Comparison of ENCODE assay signal across 25 mouse cellular contexts in genomic region chr6:148117696-148118095, GRCm38 (mm10).
"Had no signal": no experiment of that assay in that cellular context is flagged by ENCODE, and none has a peak within 500 bp of the region (broad histone marks: within the 10 kb centered on the region; RNA-seq: fewer than 3 reads in every experiment).

No protein-coding gene starts in this region.

- H3K27me3 ChIP-seq: heart, embryonic 13.5 days; heart, embryonic 15.5 days; hindbrain, embryonic 12.5 days; intestine, embryonic 15.5 days; kidney, embryonic 15.5 days; limb, embryonic 12.5 days; liver, embryonic 12.5 days had no signal

- H3K9ac ChIP-seq: heart, embryonic 13.5 days; heart, embryonic 15.5 days; hindbrain, embryonic 12.5 days; hindbrain, embryonic 14.5 days; intestine, embryonic 15.5 days; kidney, embryonic 15.5 days; limb, embryonic 12.5 days; liver, embryonic 12.5 days; liver, embryonic 14.5 days had no signal

- ATAC-seq: hindbrain, embryonic 16.5 days; inflammation-experienced regulatory T-cells, adult 6 months; intestine, embryonic 15.5 days; intestine, postnatal 0 days; liver, embryonic 12.5 days had no signal

- H3K27ac ChIP-seq: gastrocnemius, adult 2 months; heart, adult 2 months; heart, embryonic 13.5 days; heart, embryonic 15.5 days; hindbrain, embryonic 10.5 days; hindbrain, embryonic 12.5 days; hindbrain, embryonic 14.5 days; intestine, embryonic 15.5 days; kidney, embryonic 15.5 days; kidney, postnatal 0 days; layer of hippocampus, adult 2 months; limb, embryonic 10.5 days; limb, embryonic 12.5 days; liver, embryonic 12.5 days; liver, embryonic 14.5 days had no signal

- H3K4me3 ChIP-seq: gastrocnemius, adult 2 months; heart, adult 2 months; heart, embryonic 13.5 days; heart, embryonic 15.5 days; hindbrain, embryonic 10.5 days; hindbrain, embryonic 12.5 days; intestine, embryonic 15.5 days; kidney, embryonic 15.5 days; layer of hippocampus, adult 2 months; limb, embryonic 10.5 days; limb, embryonic 12.5 days; liver, embryonic 12.5 days had no signal

- H3K36me3 ChIP-seq: heart, embryonic 13.5 days; heart, embryonic 15.5 days; hindbrain, embryonic 10.5 days; hindbrain, embryonic 12.5 days; intestine, embryonic 15.5 days; kidney, embryonic 15.5 days; limb, embryonic 10.5 days; limb, embryonic 12.5 days; liver, embryonic 12.5 days had no signal

- H3K4me2 ChIP-seq: heart, embryonic 13.5 days; heart, embryonic 15.5 days; hindbrain, embryonic 12.5 days; hindbrain, embryonic 14.5 days; intestine, embryonic 15.5 days; kidney, embryonic 15.5 days; limb, embryonic 12.5 days; liver, embryonic 12.5 days had no signal

- DNase-seq: gastrocnemius, adult 2 months; gastrocnemius, postnatal 10 days; gastrocnemius, postnatal 25 days; heart, adult 2 months; heart, postnatal 4 days; kidney, adult 18-20 months; kidney, postnatal 4 days; layer of hippocampus, adult 9-11 months; layer of hippocampus, postnatal 36 days had no signal

- H3K4me1 ChIP-seq: heart, embryonic 13.5 days; heart, embryonic 15.5 days; hindbrain, embryonic 10.5 days; hindbrain, embryonic 12.5 days; intestine, embryonic 15.5 days; kidney, embryonic 15.5 days; limb, embryonic 10.5 days; limb, embryonic 12.5 days; liver, embryonic 12.5 days had no signal

- H3K9me3 ChIP-seq: heart, embryonic 13.5 days; heart, embryonic 15.5 days; hindbrain, embryonic 10.5 days; hindbrain, embryonic 12.5 days; intestine, embryonic 15.5 days; kidney, embryonic 15.5 days; limb, embryonic 10.5 days; limb, embryonic 12.5 days; liver, embryonic 12.5 days had no signal
